Mouse (Mus musculus) cerebellum, adult 2 months (tissue): ENCODE measurements at regions not wholly inside any gene's neighbourhood (a gene's known extent, or its start where the extent isn't known, plus 50 kb on each side); places are given as distances from the start of the nearest gene placed in this dataset.

Source experiments
- DNase-seq, 2 experiments: peaks; one replicate each; pipeline ENCODE4 v3.0.0; 2021
- H3K27ac ChIP-seq: fragments of 200-500 bp; 2 replicates; pipeline ENCODE4 v1.5.1; 2012; ENCODE audit warnings: low read length, control low read depth, inconsistent platforms; ENCODE audit not compliant: insufficient read depth
- H3K27me3 ChIP-seq: fragments of 200-500 bp; 2 replicates; pipeline ENCODE4 v1.6.1; 2012; ENCODE audit warnings: inconsistent platforms, mild to moderate bottlenecking, low read length, moderate library complexity; ENCODE audit not compliant: control insufficient read depth, insufficient read depth
- H3K4me1 ChIP-seq: fragments of 200-500 bp; 2 replicates; pipeline ENCODE4 v1.6.1; 2011; ENCODE audit warnings: low read length; ENCODE audit not compliant: control insufficient read depth, insufficient read depth
- H3K4me3 ChIP-seq: fragments of 200-500 bp; replicated peaks from 2 replicates; pipeline ENCODE3; 2011; ENCODE audit warnings: mild to moderate bottlenecking, low read depth, low read length, control low read depth; ENCODE audit not compliant: insufficient read depth
- CTCF ChIP-seq: fragments of 200-500 bp; IDR thresholded peaks from 2 replicates; pipeline ENCODE4 v1.5.1; 2011; ENCODE audit warnings: low read depth, mild to moderate bottlenecking, control low read depth, low read length, moderate library complexity, borderline replicate concordance; ENCODE audit not compliant: insufficient read depth
- POLR2A ChIP-seq: fragments of 200-500 bp; IDR thresholded peaks from 2 replicates; pipeline ENCODE4 v1.6.1; 2011; ENCODE audit warnings: low read length, control low read depth, borderline replicate concordance; ENCODE audit not compliant: insufficient read depth
- WGBS: fragments of 180-500 bp; shearing (Covaris S2); methylation state at CpG from one replicate; pipeline ENCODE4 v1.1.7; 2018; 5-methylcytosine and 5-hydroxymethylcytosine counted together

DNA sequence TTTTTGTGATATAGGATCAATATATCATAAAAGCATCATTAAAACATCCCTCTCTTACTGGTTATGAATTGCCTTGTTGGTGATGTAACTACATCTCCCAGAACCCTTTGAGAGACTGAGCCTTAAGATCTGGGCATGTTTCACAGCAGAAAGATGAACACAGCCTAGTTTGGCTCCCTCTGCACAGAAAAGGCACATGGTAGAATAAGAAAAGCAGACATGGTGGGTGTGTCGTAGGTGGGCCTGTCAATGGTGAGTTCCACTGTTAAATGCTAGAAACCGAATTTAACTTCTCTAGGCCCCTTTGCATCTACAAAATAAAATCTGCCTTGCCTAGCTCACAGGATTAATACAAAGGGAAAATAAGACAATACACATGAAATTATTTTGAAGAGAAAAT, 343.3 kb upstream of the Smarca2 start:
- no peak for DNase-seq
- no peak overlapping the region for H3K27ac ChIP-seq
- TF ChIP-seq POLR2A, result no peak
- TF ChIP-seq CTCF, result no peak

DNA sequence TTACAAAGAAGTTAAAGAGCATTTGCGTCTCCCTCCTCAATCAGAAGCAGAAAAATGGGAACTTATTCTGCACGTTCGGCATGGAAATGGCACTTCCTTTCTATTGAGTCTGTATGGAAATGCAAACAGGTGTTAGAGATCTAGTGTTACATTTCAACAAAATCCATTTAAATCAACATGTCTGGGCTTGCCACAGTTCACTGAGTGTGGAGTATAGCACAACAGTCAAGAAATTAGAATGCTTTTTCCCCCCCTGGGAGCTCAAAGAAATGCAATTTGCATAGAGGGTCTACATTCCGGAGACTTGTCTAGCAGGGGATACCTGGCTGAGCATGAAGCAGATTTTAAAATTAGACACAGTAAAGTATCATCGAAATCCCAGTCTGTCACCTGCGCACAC, 308.5 kb upstream of the Smarca2 start:
- 83% methylated on average over 6 of the region's 6 CpGs for WGBS

More for the DNA sequence above, 343.3 kb upstream of the Smarca2 start:
- no peak overlapping the region for H3K4me3 ChIP-seq
- H3K27me3 ChIP-seq, result no peaks in the 10 kb centered on the region
- no peaks in the 10 kb centered on the region for H3K4me1 ChIP-seq
- WGBS, result 92% methylated on average over 2 of the region's 2 CpGs

DNA sequence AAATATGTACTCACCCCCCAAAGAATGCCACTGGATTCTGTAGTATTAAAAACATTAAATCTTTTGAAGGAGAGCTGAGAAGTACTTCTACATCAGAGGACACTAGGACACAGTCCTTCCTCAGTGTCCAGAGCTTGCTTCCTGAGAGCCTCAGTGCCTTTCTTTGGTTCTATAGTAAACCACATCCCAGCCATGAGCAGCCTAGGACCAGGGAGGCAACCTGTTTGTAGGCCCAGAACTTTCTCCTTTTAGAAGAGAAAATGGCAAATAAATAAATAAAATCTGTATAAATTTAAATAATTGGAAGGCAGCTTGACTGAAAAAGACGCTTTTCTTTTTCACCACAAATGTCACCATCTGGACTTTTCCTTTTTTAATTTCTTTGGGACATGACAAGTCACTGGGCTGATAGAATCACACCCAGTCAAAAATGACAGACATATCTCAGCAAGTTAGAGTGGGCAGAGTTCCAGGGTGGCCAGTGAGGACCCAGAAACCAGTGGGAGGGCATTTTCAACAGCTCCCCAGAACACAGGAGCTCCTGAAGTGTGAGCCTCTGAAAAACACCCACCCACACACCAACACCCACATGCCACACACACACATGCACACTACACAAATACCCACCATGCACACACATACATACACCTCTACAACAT, 296.2 kb upstream of the Smarca2 start:
- DNase-seq, result no peak
- Histone ChIP-seq H3K4me3 (no peak overlapping the region), H3K4me1 (no peaks in the 10 kb centered on the region), H3K27ac (no peak overlapping the region), H3K27me3 (no peaks in the 10 kb centered on the region)
- TF ChIP-seq POLR2A (no peak), CTCF (no peak)
- 41% methylated on average over 1 of the region's 1 CpGs for WGBS

More for the DNA sequence above, 308.5 kb upstream of the Smarca2 start:
- H3K4me3 ChIP-seq, result no peak overlapping the region
- H3K4me1 ChIP-seq, result no peaks in the 10 kb centered on the region
- no peak for TF ChIP-seq POLR2A
- H3K27ac ChIP-seq, result no peak overlapping the region
- no peak for DNase-seq
- no peaks in the 10 kb centered on the region for H3K27me3 ChIP-seq

DNA sequence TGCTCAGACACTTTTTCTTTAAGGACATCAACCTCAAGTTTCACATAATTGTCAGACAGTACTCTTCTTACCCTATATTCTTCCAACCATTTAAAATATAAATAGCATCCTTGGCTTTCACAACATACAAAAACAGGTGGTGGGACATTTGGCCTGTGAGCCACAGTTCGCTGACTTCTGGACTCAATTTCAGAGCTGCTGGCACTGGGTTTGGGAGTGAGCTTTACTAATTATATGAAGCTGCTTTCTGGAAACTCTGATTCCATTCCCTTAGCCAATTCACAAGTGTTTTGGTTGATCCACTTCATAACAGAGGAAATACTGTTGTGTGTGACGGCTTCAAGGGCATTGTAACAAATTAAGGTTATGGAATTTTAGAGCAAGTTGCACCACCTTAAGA, 285.9 kb upstream of the Smarca2 start:
- 19% methylated on average over 2 of the region's 2 CpGs for WGBS
- H3K4me1 ChIP-seq, result peaks cover 6% of the 10 kb centered on the region; the same call in 1 of the 2 replicates
- H3K4me3 ChIP-seq, result no peak overlapping the region
- TF ChIP-seq POLR2A (no peak), CTCF (no peak)
- no peaks in the 10 kb centered on the region for H3K27me3 ChIP-seq
- DNase-seq, result peak; percentile 49 to 75
- H3K27ac ChIP-seq, result no peak overlapping the region

DNA sequence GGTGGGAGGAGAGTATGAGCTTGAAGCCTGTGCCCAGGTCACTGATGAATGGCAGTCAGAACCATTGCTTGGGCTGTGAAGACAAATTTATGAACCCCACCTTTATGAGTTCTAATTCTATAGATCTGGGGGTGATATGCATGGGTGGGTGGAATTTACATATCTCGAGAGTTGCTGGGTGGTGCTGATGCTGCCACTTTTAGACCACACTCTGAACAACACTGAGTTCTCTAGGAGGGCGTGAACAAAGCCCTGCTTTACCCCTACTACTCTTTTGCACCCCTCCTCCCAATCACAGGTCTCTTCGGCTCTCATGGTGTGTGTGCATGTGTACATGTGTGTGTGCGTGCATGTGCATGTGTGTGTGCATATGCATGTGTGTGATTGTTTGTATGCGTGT, 281.2 kb upstream of the Smarca2 start:
- WGBS, result 91% methylated on average over 5 of the region's 5 CpGs
- TF ChIP-seq POLR2A, result no peak
- no peak for TF ChIP-seq CTCF
- Histone ChIP-seq H3K4me1 (peaks cover 5% of the 10 kb centered on the region; the same call in 1 of the 2 replicates), H3K27me3 (no peaks in the 10 kb centered on the region), H3K4me3 (no peak overlapping the region), H3K27ac (no peak overlapping the region)
- DNase-seq, result no peak

DNA sequence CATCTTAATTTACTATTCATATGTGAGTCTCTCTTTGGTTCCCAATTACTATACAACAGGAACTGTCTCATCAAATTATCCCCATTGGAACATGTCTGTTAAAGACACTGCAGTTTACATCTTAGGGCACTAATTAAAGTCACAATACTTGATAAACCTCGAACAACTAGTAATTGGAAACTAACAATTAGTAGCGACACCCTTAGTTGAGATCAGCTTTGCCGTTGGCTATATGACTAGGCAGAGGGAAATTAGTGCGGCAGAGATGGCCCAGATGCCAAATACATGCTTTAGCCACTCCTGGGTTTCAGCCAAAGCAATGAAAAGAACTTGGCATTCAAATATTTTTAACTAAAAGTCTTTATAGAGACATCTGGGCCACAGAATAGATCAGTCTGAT, 265.7 kb upstream of the Smarca2 start:
- no peak overlapping the region for H3K27ac ChIP-seq
- DNase-seq, result no peak
- no peak for TF ChIP-seq POLR2A
- no peak for TF ChIP-seq CTCF
- no peaks in the 10 kb centered on the region for H3K4me1 ChIP-seq
- WGBS, result 41% methylated on average over 4 of the region's 4 CpGs
- no peaks in the 10 kb centered on the region for H3K27me3 ChIP-seq
- no peak overlapping the region for H3K4me3 ChIP-seq

- H3K4me1 ChIP-seq, result no peaks in the 10 kb centered on the region
- no peaks in the 10 kb centered on the region for H3K27me3 ChIP-seq
- H3K27ac ChIP-seq, result no peak overlapping the region
- TF ChIP-seq CTCF (no peak), POLR2A (no peak)
- H3K4me3 ChIP-seq, result no peak overlapping the region
- DNase-seq, result no peak
- 27% methylated on average over 3 of the region's 3 CpGs for WGBS
These were observed 264.7 kb upstream of the Smarca2 start for GRCm38 (mm10) chr19:26340155-26340554.

DNA sequence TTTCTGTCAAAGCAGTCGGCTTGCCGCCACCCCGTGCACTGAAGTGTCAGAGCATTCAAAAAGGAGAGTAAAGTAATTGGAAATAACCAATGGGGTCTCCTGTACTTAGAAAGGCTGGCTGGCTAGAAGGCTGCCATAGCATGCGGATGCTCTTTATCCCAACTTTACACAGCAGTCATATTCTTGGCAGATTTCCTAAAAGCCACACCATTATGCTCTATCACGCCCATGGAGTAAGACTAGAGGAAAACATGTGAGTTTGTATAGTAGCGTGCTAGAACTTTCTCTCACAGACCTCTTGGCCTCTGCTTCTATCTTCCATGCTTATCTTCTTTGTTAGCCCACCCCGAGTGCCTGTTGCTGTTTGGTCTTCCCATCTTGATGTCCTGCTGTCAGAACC, 249.8 kb upstream of the Smarca2 start:
- no peak overlapping the region for H3K27ac ChIP-seq
- TF ChIP-seq POLR2A (no peak), CTCF (no peak)
- H3K4me1 ChIP-seq, result no peaks in the 10 kb centered on the region
- H3K4me3 ChIP-seq, result no peak overlapping the region
- H3K27me3 ChIP-seq, result no peaks in the 10 kb centered on the region
- 55% methylated on average over 7 of the region's 7 CpGs for WGBS
- DNase-seq, result no peak

GRCm38 (mm10) chr19:26383961-26384381, 220.9 kb upstream of the Smarca2 start:
- Histone ChIP-seq H3K4me1 (no peaks in the 10 kb centered on the region), H3K27me3 (no peaks in the 10 kb centered on the region), H3K27ac (no peak overlapping the region), H3K4me3 (no peak overlapping the region)
- 37% methylated on average over 4 of the region's 4 CpGs for WGBS
- no peak for DNase-seq
- TF ChIP-seq POLR2A, result no peak
- TF ChIP-seq CTCF, result no peak
